Mouse (Mus musculus) fat pad, adult 2 months (tissue): ENCODE data around the gene Abcc5.
A peak's percentile ranks its signal among the peaks of the same experiment; 100 is the strongest.
"Not testable (repeated sequence)": the region's sequence is repeated elsewhere in the genome, so short reads cannot be mapped to it uniquely, and the experiment has no call there.

Experiments used
- DNase-seq: peaks from one replicate; pipeline ENCODE4 v3.0.0-alpha.2; 2011; ENCODE audit warnings: low read depth, low spot score; ENCODE audit errors: extremely low read depth

Gene Abcc5

DNA sequence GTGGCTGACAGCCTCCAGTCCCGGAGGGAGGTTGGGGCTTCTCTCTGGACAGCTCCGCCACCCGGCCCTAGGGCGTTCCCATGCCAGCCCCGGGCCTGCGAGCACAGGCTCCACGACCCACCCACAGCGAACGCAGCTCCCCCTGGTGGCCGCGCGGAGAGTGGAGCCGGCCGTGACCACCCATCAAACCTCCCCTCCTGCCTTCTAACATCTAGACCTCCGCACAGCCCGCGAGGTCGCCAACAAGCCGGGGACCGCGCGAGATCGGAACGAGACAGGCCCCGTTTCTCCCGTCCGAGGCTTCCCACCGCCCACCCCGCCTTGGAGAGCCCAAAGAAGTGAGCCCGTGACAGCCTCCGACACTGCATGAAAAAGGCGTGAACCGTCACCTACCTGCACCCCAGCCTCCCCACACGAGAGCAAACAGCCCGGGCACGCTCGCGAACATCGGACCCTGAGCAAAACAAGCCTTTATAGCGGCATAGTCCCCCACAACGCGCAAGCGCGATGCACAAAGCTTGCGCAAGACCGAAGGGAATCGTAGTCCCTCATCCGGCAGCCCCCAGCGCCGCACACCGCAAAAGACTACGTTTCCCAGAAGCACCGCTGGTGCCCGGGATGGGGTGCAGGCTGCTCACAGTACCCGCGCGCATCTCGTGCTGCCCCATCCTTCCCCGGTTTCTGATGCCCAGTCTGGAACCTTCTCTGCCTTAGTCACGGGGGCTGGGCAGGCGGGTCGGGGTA, at the start of gene Abcc5:
Gene Abcc5, minus strand, starts transcription at position 540 of the 744 bp plus-strand sequence.
- DNase-seq = no peak

DNA sequence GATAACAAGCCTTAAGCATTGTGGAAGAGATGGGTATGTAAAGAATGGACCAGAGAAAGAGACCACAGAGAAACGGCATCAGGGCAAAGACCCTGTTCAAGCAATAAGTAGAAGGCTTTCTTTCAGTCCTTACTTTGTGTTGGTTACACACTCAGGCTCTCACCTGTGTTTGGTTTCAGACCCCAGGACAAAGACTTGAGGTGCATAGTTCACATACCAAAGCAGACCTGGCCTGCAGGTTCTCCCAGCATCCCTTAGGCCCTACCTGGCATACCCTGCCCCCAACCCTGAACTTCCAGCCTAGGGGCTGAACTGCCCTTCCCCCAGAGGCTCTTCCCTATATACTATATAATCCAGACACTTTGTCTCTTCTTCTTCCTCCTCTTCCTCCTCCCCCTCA, 49.1 kb upstream of the Abcc5 start:
- no peak for DNase-seq

DNA sequence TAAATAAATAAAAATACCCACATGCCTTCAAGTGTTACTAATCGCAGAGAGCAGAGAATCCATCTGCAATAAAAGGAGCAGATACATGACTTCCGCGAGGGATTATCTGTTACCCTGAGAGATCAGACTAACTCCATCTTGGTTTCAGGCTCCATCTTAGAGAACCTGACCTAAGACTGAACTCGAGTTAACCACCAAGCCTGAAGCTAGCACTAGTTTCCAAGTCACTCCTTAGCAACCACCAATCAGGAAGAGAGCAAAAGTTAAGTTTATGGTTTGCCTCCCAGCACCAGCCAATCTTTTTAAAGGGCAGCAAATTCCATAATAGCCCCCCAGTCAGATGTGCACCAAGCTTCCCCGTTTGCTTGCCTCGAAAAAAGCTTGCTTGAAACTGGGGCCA, 48.6 kb upstream of the Abcc5 start:
- DNase-seq = no peak

DNA sequence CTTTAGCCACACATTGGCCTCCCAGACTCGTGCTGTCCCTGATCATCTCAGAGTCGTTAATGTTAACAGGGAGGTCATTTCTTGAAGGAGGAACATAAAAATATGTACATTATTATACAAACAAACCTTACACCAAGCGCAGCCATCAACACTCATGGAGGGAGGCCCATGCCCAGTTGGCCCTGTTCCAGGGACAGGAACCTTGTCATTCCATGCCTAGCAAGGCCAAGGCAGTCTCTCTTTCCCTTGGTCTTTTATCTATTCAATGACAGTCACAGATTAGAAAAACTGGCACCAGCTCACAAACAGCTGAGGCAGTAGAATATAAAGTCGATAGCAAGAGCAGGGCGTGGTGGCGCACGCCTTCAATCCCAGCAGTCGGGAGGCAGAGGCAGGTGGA, 48.0 kb upstream of the Abcc5 start:
- DNase-seq = no peak

DNA sequence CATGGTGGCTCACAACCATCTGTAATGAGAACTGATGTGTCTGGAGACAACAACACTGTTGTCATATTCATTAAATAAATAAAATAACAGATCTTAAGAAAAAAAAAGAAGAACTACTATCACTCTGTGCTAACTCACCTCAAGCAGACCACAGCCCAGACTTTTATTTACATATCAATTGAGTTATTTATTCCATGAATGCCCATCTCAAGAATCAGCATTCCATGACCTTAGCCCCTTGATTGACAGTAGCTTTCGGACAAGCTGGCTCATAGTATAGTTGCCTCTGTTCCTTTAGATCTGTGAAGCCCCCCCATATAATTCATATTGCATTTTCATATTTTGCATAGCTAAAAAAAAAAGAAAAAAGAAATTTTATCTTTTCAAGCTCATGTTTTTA, 47.6 kb upstream of the Abcc5 start:
- no peak for DNase-seq

DNA sequence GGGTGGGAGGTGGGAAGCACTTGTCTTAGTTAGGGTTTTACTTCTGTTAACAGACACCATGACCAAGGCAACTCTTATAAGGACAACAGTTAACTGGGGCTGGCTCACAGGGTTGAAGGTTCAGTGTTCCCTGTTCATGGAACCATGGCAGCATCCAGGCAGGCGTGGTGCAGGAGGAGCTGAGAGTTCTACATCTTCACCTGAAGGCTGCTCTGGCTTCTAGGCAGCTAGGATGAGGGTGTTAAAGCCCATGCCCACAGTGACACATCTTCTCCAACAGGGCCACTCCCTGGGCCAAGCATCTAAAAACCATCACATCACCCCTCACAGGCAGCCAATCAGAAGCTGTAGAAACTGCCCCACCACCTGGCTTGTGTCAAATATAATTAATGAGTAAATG, 45.5 kb upstream of the Abcc5 start:
- no peak for DNase-seq

DNA sequence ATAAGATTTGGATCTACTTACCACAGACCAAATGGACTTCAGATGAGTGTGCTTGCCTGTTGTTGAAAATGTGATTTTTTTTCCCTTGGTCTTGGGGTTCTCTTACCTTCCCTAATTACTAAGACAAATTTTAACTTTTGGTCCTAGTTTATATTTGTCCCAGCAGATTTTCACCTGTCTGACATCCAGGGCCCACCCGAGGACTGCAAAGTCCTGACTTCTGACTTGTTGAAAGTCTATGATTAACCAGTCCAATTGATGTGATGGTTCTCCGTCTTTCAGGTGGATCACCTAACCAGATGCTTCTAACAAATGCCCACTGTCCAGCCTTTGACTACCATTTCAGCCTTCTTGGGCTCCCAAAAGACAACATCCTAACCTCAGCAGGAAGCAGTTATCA, 44.8 kb upstream of the Abcc5 start:
- DNase-seq = no peak

DNA sequence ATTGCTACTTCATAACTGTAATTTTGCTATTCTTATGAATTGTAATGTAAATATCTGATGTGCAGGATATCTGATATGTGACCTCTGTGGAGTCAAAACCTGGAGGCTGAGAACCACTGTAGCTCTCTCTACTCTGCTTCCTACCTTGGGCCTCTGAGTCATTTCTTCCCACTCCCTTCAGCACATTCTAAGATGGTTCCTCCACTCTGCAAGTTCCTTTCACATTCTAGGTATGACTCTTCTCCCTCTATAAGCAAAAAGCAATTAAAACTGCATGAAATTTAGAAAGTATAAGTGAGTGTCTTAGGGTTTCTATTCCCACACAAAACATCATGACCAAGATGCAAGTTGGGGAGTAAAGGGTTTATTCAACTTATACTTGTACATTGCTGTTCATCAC, 38.5 kb upstream of the Abcc5 start:
- DNase-seq = no peak

DNA sequence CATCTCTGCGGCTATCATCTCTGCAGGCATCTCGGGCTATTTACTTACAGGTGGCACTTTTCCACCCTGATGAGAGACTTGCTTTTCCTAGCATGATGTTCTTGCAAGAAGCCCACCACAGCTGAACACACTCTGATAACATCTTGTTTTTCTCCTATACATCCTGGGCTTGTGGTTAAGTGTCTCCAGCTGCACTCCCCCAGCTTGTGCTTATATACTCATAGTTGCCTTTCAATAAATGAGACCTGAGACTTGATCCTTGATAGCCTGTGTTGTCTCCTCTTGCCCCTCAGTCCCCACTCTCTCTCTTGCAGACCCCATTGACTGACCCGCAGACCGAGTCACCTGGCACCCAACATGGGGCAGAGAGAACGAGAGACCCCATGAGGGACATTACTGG, 32.5 kb upstream of the Abcc5 start:
- DNase-seq = not testable (repeated sequence)

DNA sequence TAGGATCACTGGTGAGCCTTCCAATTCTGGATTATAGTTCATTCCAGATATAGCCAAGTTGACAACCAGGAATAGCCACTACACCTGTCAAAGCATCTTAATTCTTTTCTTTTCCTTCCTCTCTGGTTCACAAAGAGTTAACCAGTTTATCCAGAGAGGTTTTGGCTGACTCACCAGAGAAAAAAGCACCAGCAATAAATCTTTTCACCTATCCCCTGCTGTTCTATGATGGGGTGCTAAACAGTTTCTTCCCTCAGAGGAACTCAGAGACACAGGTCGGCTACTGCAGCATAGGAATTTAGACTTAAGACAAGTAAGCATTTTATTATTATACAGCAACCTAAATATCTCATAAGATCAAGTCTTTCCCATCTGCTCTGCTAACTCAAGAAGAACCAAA, 29.9 kb upstream of the Abcc5 start:
- no peak for DNase-seq

DNA sequence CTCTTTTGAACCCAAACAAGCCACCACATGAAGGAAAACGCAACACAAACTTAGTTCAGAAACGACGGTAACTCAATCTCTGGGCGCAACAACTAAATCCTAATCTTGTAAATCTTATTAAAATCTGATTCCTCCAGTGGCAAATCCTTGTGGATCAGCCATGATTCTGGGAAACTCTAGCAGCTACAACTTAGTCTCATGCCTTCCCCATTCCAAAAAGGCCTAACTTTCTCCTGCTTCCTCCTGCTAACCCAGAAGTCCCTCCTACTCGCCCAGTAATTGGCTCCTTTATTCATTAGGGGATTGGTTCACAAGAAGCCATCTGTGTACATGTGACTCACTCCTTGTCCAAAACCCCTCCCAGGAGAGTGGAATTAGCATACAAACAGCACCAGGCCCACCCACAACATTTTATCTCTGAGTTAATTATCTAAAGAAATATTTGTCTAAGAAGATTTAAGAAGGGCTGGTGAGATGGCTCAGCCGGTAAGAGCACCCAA, 28.0 kb upstream of the Abcc5 start:
- no peak for DNase-seq

DNA sequence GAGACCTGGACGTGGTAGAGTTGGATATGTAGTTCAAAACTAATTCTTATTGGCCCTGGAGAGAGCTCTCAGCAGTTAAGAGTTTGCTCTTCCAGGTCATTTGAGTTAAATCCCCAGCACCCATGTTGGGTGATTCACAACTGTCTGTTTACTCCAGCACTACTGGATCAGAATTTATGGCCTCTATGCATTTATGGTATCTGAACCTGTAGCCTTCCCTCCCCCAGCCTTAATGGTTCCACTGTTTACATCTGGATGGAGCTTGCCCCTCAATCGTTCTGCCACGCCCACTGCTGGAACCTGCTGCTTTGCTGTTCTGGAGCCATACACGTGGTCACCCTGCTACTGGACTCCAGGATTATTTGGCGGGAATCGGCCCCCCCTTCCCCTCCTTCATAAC, 25.6 kb upstream of the Abcc5 start:
- DNase-seq = no peak

DNA sequence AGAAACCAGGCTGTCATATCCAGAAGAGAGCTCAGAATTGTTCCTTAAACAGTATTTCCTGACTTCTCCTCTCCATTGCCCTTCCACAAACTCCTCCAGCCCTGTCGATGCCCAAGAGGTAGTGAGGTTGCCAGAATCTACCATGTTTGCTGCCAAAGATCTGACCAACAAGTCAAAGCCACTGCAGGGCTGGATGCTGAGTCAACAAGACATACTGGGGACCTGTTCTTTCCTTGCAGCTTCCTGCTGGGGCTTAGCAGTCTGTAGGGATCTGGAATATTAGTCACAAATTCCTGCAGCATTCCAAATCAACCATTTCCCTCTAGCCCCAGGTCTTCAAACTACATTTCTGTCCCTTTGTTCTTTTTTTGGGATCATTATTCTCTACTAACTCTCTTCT, 19.7 kb upstream of the Abcc5 start:
- no peak for DNase-seq

DNA sequence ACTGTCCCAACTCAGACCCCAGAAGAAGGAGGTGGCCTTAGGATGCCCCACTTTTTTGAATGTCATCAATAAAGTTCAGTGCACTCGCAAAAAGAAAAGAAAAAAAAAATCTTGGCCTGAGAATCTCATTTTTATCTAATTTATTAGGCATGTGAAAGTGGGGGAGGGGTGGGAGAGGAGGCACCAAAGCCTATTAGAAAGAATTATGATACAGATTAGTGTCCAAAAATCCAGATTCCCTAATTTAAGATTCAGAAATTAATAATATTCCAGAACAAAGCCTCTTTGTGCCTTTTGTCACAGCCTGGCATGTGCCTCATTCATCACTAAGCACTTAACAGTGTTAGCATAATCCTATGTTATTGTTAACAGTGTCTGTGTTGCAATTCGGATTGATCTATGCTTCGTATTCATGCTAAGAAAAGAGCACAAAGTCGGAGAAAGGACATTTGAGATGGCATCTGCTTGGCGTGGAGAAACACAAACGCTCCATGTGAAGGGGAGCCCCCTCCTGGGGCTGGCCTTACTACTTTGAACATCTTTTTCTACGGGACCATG, 18.7 kb upstream of the Abcc5 start:
- DNase-seq = peak; percentile 11

DNA sequence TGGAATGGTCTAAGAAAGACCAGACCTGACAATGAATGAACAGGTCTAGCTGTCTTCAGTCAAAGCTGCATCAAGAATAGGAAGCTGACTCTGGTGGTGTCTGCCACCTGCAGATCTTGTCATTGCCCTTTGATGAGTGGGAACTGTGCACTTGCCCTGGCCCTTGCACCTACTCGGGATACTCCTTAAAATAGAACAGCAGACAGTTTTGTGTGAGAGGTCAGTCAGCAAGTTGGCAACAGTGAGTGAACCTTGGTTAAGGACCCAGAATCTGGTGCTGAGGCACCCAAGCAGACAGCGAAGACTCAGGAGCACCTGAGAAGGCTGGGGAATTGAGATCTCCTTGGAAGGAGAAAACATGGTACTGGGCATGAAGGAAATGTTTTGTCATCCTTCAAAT, 16.7 kb upstream of the Abcc5 start:
- DNase-seq = no peak

DNA sequence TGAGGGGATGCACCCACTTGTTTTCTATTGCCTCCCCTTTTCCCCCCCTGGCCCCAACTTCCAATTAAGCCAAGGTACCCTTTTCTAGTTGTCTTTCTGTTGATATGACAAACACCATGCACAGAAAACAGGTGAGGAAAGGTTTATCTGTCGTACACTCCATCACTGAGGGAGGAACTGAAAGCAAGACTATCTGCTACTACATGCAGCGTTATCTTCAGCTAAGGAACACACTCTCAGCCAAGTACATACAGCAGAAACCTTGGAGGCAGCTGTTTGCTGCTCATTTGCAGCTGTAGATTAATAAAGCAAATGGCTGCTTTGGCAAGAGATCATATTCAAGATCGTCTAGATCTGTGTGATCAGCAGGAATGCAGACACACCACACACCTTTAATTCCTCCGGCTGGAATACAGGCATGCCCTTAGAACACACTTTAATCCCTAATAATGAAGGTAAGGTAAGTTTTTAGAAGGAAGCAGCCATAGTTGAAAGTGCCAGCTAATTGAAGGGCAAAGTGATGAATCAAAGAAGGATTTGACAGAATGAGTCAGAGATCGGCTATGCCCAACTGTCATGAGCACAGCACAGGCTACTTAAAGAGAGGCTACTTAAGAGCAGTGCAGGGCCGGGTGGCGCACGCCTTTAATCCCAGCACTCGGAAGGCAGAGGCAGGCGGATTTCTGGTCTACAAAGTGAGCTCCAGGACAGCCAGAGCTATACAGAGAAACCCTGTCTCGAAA, 12.7 kb upstream of the Abcc5 start:
- no peak for DNase-seq

DNA sequence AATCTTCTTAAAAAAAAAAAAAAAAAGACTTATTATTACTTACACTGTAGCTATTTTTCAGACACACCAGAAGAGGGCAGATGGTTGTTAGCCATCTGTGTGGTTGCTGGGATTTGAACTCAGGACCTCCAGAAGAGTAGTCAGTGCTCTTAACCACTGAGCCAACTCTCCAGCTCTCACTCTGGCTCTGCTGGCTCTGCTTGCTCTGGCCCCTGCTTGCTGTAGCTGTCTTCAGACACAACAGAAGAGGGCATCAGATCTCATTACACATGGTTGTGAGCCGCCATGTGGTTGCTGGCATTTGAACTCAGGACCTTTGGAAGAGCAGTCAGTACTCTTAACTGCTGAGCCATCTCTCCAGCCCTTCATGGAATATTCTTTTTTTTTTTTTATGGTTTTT, 11.9 kb upstream of the Abcc5 start:
- DNase-seq = not testable (repeated sequence)

DNA sequence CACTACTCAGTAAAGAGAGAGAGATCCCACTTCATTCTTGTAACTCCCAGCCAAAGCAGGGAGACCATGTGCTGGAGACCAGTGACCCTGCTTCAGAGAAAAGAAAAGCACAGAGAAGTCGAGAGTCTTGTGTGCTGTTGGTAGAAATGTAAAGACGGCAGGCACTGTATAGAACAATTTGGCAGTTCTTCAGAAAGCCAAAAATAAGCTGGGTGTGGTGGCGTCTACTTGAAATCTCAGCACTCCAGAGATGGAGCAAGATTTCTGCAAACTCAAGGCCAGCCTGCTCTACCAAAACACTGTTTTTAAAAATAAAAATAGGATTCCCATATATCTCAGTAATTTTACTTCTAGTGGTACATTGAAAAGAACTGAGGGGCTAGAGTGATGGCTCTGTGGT, 10.1 kb upstream of the Abcc5 start:
- no peak for DNase-seq

DNA sequence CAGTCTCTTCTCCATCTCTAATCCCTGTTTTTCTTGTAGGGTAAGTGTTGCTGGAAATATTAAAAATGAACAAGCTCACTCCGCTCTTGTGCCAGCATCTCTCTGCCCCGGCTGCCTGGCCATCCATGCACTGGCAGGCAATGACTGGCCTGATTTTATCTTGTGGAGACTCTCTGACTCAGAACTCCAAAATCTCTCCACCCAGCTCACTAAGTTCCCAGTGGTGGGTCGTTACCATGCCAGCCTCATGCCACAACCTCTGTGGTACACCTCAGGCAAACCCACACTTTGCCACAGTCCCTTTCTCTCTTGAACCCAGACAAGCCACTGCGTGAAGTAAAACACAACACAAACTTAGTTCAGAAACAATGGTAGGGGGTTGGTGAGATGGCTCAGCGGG, 3.1 kb upstream of the Abcc5 start:
- DNase-seq = no peak

DNA sequence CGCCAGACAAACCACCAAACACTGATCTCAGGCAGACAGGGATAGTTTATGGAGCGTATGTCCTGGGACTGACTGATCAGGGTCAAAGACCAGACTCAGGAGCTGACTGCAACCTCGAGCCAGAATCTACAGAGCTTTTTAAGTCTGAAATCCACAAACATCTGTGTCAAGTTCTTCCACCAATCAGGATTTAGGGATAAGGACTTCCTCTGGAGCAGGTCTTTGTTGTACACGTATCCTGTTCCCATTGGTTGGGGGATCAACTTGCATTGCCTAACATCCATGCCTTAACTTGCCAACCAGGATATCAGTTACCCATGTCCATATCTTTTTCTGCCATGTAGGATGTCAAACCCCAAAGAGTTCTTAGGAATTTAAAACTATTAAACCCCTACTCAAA, 1.4 kb upstream of the Abcc5 start:
- DNase-seq = no peak

DNA sequence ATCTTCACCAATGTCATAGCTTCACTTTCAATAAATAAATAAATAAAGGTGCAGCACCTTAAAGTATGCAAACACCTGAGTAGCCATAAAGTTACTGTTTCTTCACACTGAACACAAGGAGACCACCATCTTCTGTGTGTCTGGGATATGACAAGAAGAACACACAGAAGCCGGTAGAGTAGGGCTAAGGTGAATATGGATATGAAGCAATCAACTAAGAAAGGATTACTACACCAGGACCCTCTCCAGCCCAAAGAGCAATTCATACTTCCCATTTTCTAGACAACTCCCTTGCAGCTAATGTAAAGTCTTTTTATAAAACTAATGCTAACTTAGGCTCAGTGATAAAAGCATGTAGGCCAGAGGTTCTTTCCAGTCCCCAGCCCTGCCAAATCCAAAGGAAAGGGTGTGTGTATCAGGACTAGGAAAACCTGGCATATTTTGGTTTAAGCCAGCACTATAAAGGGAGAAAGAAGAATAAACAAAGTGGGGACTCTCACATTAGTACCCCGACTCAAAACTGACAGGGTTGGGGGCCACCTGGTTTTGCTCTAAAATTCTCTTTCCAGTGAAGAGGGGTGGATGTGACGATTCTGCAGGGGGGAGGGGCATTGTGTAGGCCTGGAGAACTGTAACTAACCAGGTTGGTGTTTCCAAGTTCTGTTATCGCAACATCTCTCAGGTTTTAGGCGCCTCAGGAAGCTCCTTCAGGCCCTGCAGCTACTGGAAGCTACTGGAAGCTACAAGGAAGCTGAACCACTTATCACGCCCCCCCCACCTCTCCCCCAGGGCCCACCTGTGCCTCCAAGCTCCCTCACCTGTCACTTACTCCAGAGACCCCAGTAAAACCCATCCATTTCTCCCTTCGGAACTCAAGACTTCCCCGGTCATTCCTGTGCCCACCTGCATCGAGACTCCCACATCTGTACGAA, 1.2 kb downstream of the Abcc5 start:
- no peak for DNase-seq
